Mouse (Mus musculus): Measurements from ENCODE around the gene Tmem33. TPM values are rescaled to one million over a fixed set of nuclear protein-coding genes. Genes with fewer than 3 reads are reported as not detected.

Tmem33 gene
- polyA plus RNA-seq (2015; fragmentation: Nextera tagmentation; extraction: Ambion mirVana): 80.7 and 85.7 TPM in 2 replicates

DNA sequence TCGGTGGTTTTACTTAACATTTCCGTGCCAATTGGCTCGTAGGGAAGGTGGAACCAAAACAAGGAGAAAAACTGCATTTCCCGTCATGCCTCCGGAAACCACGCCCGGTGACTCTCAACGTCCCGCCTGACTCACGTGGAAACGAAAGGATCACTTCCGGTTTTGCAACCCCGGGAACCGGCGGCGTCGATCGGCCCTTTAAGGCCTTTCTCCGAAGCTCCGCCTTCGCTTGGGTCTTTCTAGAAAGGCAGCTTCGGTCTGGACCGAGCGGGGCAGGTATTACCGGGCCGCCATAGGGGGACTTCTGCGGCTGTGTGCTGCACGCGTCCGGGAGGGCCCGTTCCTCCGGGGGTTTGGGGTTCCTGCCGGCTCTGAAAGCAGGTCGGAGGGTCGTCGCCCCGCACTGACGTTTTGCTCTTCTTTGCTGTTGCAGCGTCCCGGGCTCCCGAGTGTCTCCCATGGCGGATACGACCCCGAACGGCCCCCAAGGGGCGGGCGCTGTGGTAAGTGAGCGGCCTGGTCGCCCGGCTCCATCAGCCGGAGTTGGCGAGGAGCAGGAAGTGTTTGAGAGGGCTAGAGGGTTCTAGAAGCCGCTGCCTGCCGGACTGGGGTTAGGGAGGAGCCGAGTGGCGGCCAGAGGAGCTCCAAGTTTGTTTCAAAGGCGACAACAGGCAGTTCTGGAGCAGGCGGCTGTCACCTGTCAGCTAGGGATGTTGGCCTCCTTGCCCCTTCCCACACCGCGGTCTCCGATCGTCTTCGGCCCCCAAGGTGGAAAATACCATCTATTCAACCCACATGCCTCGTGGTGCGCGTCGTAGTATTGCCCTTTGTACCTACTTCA, at the start of gene Tmem33:
Gene Tmem33, plus strand, starts transcription at position 35 of the 841 bp plus-strand sequence.
- Histone ChIP-seq H3K9me3 (no peaks in the 10 kb centered on the region), H3K4me3 (peak within 1 kb of the TSS; percentile 94), H3K4me2 (peak within 1 kb of the TSS; percentile 79), H3K27me3 (no peaks in the 10 kb centered on the region; the same call in 1 of the 2 replicates), H3K4me1 (replicated peaks) (peaks cover 27% of the 10 kb centered on the region), H3K9ac (peak within 1 kb of the TSS; percentile 94), H3K27ac (replicated peaks) (peak within 1 kb of the TSS; percentile 95), H3K36me3 (peaks cover 25% of the 10 kb centered on the region)
- WGBS: under 1% methylated on average over 67 of the region's 67 CpGs
- ATAC-seq (ENCODE audit: low read depth): peak; percentile 93

DNA sequence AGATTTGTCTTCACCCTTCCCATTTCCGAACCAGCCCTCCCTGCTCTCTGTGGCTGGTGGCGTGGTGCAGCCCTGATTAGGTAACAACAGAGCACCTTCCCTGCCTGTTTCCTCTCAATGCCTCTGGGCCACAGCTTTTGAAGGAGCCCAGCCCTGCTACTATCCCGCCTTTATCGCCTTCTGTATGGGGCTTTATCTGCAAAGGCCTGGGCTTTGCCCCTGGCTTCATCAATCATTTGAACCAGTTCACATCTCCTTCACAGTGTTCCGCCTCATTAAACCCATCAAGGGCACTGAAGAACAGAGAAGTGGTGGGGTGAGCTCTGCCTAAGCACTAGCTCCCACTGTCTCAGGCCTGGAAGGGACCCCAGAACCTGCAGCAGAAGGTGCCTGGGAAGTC, 47.2 kb upstream of the Tmem33 start:
- no peak for ATAC-seq (ENCODE audit: low read depth)
- WGBS: 9% methylated on average over 5 of the region's 5 CpGs
- H3K9me3 ChIP-seq: no peaks in the 10 kb centered on the region
- no peak overlapping the region for H3K4me2 ChIP-seq
- H3K27me3 ChIP-seq: peaks cover 94% of the 10 kb centered on the region
- H3K4me3 ChIP-seq: no peak overlapping the region
- H3K4me1 ChIP-seq (replicated peaks): peaks cover 22% of the 10 kb centered on the region
- no peak overlapping the region for H3K27ac ChIP-seq (replicated peaks)
- no peak overlapping the region for H3K9ac ChIP-seq
- no peaks in the 10 kb centered on the region for H3K36me3 ChIP-seq

DNA sequence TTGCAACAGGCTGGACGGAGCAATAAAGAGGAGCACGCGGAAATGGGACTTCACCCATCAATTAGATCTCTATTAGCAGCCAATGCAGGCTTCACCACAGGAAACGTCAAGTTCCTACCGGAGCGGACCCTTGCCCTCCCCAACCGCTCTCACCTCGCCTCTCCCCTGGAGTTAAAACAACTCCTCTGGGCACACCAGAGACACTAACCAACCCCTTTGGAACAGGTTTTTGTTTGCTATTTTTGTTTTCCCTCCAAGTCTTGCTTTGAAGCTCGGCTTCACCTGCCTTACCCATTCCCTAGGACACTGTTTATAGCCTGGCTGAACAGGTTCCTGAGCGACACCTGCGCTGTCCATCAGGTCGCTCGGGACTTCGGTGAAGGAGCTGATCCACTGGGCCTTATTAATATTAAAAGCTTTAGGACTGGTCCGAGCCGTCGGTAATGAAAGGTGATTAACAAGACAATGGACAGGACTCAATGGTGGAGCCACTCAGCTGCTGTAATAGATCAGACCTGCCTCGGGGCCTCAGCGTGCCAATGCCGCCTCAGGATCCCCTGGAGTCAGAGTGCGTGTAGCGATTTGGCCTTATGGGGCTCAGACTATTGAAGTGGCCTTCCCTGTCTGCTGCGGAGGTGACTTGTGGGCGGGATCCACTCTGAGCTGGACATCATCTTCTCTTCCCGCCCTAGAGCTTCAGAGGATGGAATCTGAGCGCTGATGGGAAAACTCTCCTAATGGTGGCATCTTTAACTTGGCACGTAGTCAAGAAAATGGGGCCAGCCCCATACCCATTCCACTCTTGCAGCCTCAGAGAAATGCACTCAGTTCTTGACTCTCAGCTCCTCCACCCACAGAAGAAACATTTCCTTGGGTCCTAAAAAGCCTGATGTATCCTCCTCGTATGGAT, 45.0 kb upstream of the Tmem33 start:
- H3K4me2 ChIP-seq: peak overlapping the region; percentile 45
- no peak overlapping the region for H3K9ac ChIP-seq
- H3K9me3 ChIP-seq: no peaks in the 10 kb centered on the region
- no peak for ATAC-seq (ENCODE audit: low read depth)
- H3K4me3 ChIP-seq: 0 out of 2 replicates have a peak overlapping the region, but pooled peaks have one; percentile 13
- WGBS: 1% methylated on average over 28 of the region's 28 CpGs
- no peak overlapping the region for H3K27ac ChIP-seq (replicated peaks)
- peaks cover 98% of the 10 kb centered on the region for H3K27me3 ChIP-seq
- H3K36me3 ChIP-seq: no peaks in the 10 kb centered on the region
- H3K4me1 ChIP-seq (replicated peaks): peaks cover 22% of the 10 kb centered on the region

DNA sequence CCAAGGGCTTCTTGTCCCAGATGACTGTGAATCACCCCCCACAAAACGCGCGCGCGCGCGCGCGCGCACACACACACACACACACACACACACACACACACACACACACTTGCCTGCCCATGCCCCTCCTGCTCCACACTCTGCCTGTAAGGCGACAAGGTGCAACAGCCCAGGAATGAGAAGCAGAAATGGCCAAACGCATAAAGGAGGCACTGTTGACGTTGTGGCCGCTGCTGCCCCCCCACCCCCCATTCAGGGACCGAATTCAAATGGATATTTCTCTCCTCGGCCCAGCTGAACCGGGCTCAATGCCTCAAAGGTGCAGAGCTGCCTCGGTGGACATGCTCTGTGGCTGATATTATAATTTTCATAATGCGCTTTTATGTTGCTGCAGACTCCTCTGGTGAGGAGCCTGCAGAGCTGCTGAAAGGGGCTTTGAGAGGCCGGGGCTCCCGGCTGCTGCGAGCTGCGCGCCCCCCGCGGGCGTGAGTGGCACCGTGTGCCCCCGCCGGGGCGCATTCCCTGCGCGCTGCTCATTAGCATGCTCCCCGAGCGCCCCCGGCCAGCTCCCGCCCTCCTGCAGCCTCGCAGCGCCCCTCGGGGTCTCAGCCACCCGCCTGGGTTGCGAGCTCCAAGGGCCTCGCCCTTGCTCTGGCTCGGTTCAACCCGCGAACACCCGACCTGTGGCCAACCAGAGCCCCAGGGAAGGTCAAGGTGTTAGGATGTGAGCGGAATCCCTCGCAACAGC, 44.2 kb upstream of the Tmem33 start:
- Histone ChIP-seq H3K4me3 (peak overlapping the region; percentile 13), H3K9ac (no peak overlapping the region), H3K36me3 (no peaks in the 10 kb centered on the region), H3K4me1 (replicated peaks) (peaks cover 22% of the 10 kb centered on the region), H3K4me2 (peak overlapping the region; percentile 45), H3K27me3 (peaks cover 98% of the 10 kb centered on the region), H3K27ac (replicated peaks) (no peak overlapping the region), H3K9me3 (no peaks in the 10 kb centered on the region)
- no peak for ATAC-seq (ENCODE audit: low read depth)
- 1% methylated on average over 49 of the region's 49 CpGs for WGBS

GRCm38 (mm10) chr5:67216779-67217095, 43.6 kb upstream of the Tmem33 start:
- ATAC-seq (ENCODE audit: low read depth): no peak
- Histone ChIP-seq H3K36me3 (no peaks in the 10 kb centered on the region), H3K27ac (replicated peaks) (no peak overlapping the region), H3K4me1 (replicated peaks) (peaks cover 22% of the 10 kb centered on the region), H3K9me3 (no peaks in the 10 kb centered on the region), H3K4me2 (peak overlapping the region; percentile 45), H3K27me3 (peaks cover 98% of the 10 kb centered on the region), H3K4me3 (0 out of 2 replicates have a peak overlapping the region, but pooled peaks have one; percentile 13), H3K9ac (no peak overlapping the region)
- 2% methylated on average over 9 of the region's 9 CpGs for WGBS

GRCm38 (mm10) chr5:67221901-67222300, 38.5 kb upstream of the Tmem33 start:
- Histone ChIP-seq H3K9ac (no peak overlapping the region), H3K4me3 (no peak overlapping the region), H3K9me3 (0 out of 2 replicates have a peak, but pooled peaks cover 3% of the 10 kb centered on the region), H3K4me1 (replicated peaks) (peaks cover 18% of the 10 kb centered on the region), H3K27me3 (peaks cover 97% of the 10 kb centered on the region), H3K4me2 (no peak overlapping the region), H3K27ac (replicated peaks) (no peak overlapping the region), H3K36me3 (no peaks in the 10 kb centered on the region)
- WGBS: 2% methylated on average over 6 of the region's 6 CpGs
- no peak for ATAC-seq (ENCODE audit: low read depth)

- peak overlapping the region; percentile 44 for H3K4me2 ChIP-seq
- no peaks in the 10 kb centered on the region for H3K36me3 ChIP-seq
- peak; percentile 83 for ATAC-seq (ENCODE audit: low read depth)
- 0 out of 2 replicates have a peak, but pooled peaks cover 3% of the 10 kb centered on the region for H3K9me3 ChIP-seq
- whole genome bisulfite sequencing: under 1% methylated on average over 44 of the region's 44 CpGs
- peaks cover 99% of the 10 kb centered on the region for H3K27me3 ChIP-seq
- H3K4me3 ChIP-seq: peak overlapping the region; percentile 19
- no peak overlapping the region for H3K27ac ChIP-seq (replicated peaks)
- H3K9ac ChIP-seq: no peak overlapping the region
- H3K4me1 ChIP-seq (replicated peaks): peaks cover 23% of the 10 kb centered on the region
Observed at GRCm38 (mm10) chr5:67222440-67223390, 37.6 kb upstream of the Tmem33 start.

DNA sequence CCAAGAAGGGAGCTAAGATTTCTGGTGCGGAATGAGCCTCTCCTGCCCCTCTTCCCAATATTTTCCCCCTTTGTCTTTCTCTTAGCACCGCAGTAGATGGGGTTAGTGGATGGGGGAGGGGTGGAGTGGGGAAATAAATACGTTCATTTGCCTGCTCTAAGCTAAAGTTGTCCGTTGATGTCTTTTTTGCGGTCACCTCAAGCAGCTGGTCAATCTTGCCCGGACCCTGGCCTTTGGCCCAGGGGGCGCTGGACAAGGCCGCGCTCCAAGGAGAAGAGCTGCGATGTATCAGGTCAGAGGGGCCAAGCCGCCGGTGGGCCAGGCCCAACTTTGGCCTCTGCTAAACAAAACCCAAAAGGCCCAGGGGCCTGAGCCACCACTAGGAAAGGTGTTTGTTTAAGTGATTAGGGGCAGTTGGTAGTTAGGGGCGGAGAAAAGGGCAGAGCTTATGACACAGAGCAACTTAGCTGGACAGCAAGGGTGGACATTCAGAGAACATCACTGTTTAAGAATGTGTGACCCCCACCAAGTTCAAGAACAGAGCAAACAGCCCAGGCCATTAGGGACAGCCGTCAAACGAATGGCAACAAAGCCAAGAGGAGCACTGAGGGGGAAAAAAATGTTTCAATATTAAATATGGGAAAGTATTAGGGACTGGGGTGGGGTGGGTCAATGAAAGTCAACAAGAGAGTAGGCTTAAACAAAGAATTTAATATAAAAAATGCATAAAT, 36.8 kb upstream of the Tmem33 start:
- H3K27me3 ChIP-seq: peaks cover 98% of the 10 kb centered on the region
- WGBS: 3% methylated on average over 15 of the region's 15 CpGs
- no peak overlapping the region for H3K9ac ChIP-seq
- H3K27ac ChIP-seq (replicated peaks): no peak overlapping the region
- H3K36me3 ChIP-seq: no peaks in the 10 kb centered on the region
- no peak overlapping the region for H3K4me3 ChIP-seq
- ATAC-seq (ENCODE audit: low read depth): peak; percentile 21; the same call in 1 of the 2 replicates
- H3K4me2 ChIP-seq: no peak overlapping the region
- peaks cover 31% of the 10 kb centered on the region for H3K4me1 ChIP-seq (replicated peaks)
- 0 out of 2 replicates have a peak, but pooled peaks cover 3% of the 10 kb centered on the region for H3K9me3 ChIP-seq

DNA sequence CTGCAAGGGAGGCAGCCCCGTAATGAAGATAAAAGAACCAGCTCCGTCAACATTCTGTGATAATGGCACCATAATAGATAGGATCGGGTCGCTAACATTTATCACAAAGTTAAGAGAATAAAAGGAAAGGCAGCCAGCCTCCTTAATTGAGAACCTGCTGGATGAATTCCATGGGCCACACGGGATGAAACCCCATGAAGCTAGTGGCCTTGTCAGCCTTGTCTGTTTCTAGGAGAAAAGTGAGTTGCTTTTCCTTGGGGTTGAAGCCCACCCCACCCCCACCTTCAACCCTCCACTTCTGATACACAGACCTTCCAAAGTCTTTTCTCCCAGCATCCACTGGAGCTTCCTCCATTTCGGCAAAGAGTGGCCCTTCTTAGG, 36.3 kb upstream of the Tmem33 start:
- H3K9ac ChIP-seq: no peak overlapping the region
- no peaks in the 10 kb centered on the region for H3K36me3 ChIP-seq
- WGBS: 10% methylated on average over 6 of the region's 6 CpGs
- peaks cover 32% of the 10 kb centered on the region for H3K4me1 ChIP-seq (replicated peaks)
- H3K9me3 ChIP-seq: 0 out of 2 replicates have a peak, but pooled peaks cover 3% of the 10 kb centered on the region
- H3K27me3 ChIP-seq: peaks cover 98% of the 10 kb centered on the region
- H3K4me3 ChIP-seq: no peak overlapping the region
- no peak for ATAC-seq (ENCODE audit: low read depth)
- no peak overlapping the region for H3K27ac ChIP-seq (replicated peaks)
- no peak overlapping the region for H3K4me2 ChIP-seq

DNA sequence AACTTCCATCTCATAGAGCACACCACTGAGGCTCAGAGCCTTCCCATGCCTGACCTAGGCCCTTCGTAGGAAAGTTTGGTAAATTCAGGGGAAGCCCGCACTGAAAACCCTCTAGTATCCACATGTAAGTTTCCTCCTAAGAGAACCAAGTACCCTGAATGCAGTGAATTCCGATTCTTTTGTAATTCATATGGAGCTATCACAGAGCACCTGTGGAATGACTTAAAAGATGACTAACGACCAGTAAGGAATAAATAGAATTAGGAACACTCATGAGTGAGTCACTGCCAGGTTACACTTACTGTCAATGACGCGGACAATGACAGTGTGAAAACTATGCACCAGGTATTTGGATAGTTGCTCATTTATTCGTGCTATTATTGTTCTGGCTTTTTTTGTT, 34.6 kb upstream of the Tmem33 start:
- H3K4me3 ChIP-seq: no peak overlapping the region
- H3K27me3 ChIP-seq: peaks cover 98% of the 10 kb centered on the region
- H3K4me1 ChIP-seq (replicated peaks): peaks cover 40% of the 10 kb centered on the region
- H3K9ac ChIP-seq: no peak overlapping the region
- no peak overlapping the region for H3K27ac ChIP-seq (replicated peaks)
- 0 out of 2 replicates have a peak, but pooled peaks cover 3% of the 10 kb centered on the region for H3K9me3 ChIP-seq
- H3K36me3 ChIP-seq: no peaks in the 10 kb centered on the region
- WGBS: 38% methylated on average over 7 of the region's 7 CpGs
- no peak for ATAC-seq (ENCODE audit: low read depth)
- H3K4me2 ChIP-seq: no peak overlapping the region
